Mouse (Mus musculus): Measurements from ENCODE around the gene Nfyb. TPM values are rescaled to one million over a fixed set of nuclear protein-coding genes. Genes with fewer than 3 reads are reported as not detected.

Gene Nfyb
- polyA plus RNA-seq, 1 experiment from 2014 or later, result 50.1 TPM

DNA sequence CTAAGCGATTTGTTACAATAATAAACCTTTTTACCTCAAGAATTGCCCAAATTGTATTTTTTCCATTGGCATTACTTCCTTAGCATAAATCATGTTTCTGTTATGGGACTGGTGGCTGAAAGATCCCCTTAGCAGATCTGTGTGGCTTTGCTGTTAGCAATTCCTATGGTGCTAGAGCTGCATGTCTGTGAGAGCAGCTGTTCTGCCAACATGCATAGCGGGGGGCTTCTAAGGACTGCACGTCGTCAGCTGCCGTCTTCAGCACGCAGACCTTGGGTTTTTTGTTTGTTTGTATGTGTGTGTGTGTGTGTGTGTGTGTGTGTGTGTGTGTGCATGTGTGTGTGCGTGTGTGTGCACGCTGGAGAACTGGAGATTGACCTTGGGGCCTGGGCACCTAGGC, 22.6 kb downstream of the Nfyb start:
- Histone ChIP-seq H3K4me3 (no peak overlapping the region), H3K9me3 (no peaks in the 10 kb centered on the region), H3K36me3 (peaks cover 47% of the 10 kb centered on the region), H3K27me3 (no peaks in the 10 kb centered on the region), H3K4me1 (no peaks in the 10 kb centered on the region), H3K27ac (no peak overlapping the region), H3K9ac (no peak overlapping the region), H3K4me2 (no peak overlapping the region)
- 84% methylated on average over 8 of the region's 8 CpGs for WGBS
- no peak for ATAC-seq (ENCODE audit: borderline replicate concordance, extremely low read depth, low FRiP score, low TSS enrichment)

DNA sequence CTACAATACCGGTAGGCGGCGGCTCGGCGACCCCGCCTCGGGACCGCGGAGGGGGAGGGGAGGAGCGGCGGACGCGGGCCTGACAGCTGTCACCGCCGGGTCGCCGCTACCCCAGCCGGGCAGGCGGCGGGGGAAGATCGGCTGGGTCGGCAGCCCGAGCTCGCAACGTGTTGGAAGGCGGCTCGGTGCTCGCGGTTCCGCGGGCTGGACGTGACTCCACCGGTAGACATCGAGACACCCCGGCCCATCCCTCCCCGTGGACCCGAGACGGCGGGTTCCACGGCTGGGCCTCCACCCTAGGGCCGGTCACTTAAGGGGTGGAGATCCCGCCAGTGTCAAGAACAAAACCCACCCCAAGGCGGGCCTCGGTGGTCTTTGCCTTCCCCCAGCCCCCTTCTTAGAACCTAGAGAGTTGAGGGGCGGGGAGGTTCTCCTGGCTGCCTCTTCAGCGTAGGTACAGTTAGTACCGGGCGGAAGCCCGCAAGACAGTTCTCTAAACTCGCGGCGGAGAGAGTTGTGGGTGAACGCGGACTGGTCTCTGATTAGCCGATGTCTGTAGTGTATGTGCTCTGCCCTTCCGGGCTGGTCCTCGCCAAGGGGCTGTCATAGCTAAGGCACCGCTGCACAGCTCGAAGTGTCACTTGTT, 64.5 kb downstream of the Nfyb start:
- Histone ChIP-seq H3K4me3 (peak overlapping the region; percentile 95), H3K9me3 (no peaks in the 10 kb centered on the region), H3K27ac (peak overlapping the region; percentile 74), H3K36me3 (peaks cover 14% of the 10 kb centered on the region; the same call in 1 of the 2 replicates), H3K9ac (peak overlapping the region; percentile 84), H3K4me1 (peaks cover 28% of the 10 kb centered on the region), H3K4me2 (peak overlapping the region; percentile 78), H3K27me3 (no peaks in the 10 kb centered on the region)
- ATAC-seq (ENCODE audit: borderline replicate concordance, extremely low read depth, low FRiP score, low TSS enrichment), result peak; percentile 76
- WGBS, result under 1% methylated on average over 59 of the region's 59 CpGs

GRCm38 (mm10) chr10:82698712-82699261, 65.2 kb downstream of the Nfyb start:
- ATAC-seq (ENCODE audit: borderline replicate concordance, extremely low read depth, low FRiP score, low TSS enrichment), result peak; percentile 96

More at GRCm38 (mm10) chr10:82698712-82699261, 65.2 kb downstream of the Nfyb start:
- Histone ChIP-seq H3K4me3 (peak overlapping the region; percentile 95), H3K9me3 (no peaks in the 10 kb centered on the region), H3K4me2 (peak overlapping the region; percentile 78), H3K4me1 (peaks cover 28% of the 10 kb centered on the region), H3K9ac (peak overlapping the region; percentile 84), H3K27me3 (no peaks in the 10 kb centered on the region), H3K27ac (peak overlapping the region; percentile 74), H3K36me3 (peaks cover 10% of the 10 kb centered on the region; the same call in 1 of the 2 replicates)
- WGBS, result 1% methylated on average over 42 of the region's 42 CpGs

Other genes with a start within 250 kb of the Nfyb start
- gene 1190007I07Rik, start 140.9 kb downstream of the Nfyb start, polyA plus RNA-seq (2015; fragmentation: Nextera tagmentation; extraction: Ambion mirVana), result 34.3 and 40.5 TPM in 2 replicates
- 131 and 132 TPM in 2 replicates for gene Tdg, start 134.3 kb downstream of the Nfyb start, polyA plus RNA-seq (2015; fragmentation: Nextera tagmentation; extraction: Ambion mirVana)
- 3.0 and 3.9 TPM in 2 replicates for gene Glt8d2, start 73.5 kb downstream of the Nfyb start, polyA plus RNA-seq (2015; fragmentation: Nextera tagmentation; extraction: Ambion mirVana)
- 32.1 and 37.3 TPM in 2 replicates for gene Hcfc2, start 68.0 kb downstream of the Nfyb start, polyA plus RNA-seq (2015; fragmentation: Nextera tagmentation; extraction: Ambion mirVana)
- gene Txnrd1, start 69.8 kb upstream of the Nfyb start, polyA plus RNA-seq (2015; fragmentation: Nextera tagmentation; extraction: Ambion mirVana), result 118 and 123 TPM in 2 replicates
- 0.24 and 0.56 TPM in 2 replicates for gene Eid3, start 102.5 kb upstream of the Nfyb start, polyA plus RNA-seq (2015; fragmentation: Nextera tagmentation; extraction: Ambion mirVana)
- gene Chst11, start 221.4 kb upstream of the Nfyb start, polyA plus RNA-seq (2015; fragmentation: Nextera tagmentation; extraction: Ambion mirVana), result 1.5 and 2.0 TPM in 2 replicates